Mouse (Mus musculus): Measurements from ENCODE around the gene Nr1h4. TPM values are rescaled to one million over a fixed set of nuclear protein-coding genes. Genes with fewer than 3 reads are reported as not detected.

Gene Nr1h4
- polyA plus RNA-seq, 1 experiment from 2014 or later: 8.4 TPM

DNA sequence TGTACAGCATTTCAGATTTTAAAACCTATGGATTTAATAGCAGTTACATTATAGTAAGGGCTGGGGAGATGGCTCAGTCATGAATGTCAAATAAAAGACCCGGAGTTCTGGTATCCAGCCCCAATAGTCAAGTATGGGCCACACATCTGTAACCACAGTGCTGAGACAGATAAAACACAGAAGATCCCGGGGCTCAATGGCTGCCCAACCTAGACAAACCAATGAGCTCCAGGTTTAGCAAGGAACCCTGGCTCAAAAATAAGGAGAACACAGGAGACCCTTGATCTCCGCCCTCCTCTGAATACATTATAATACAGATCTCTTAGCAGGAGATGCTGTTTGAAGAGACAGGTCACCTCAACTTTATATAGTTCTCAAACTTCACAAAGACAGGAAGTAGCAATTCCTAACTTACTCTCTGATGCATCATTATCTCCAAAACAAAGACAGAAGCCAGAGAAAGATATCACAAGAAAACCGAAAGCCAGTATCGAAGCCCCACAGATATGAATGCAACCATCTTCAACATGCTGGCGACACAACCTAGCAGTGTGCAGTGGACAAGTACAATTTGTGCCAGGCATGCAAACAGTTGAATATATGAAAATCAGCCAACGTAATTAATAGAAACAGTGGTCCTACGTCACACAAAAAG, 110.8 kb downstream of the Nr1h4 start:
- H3K4me1 ChIP-seq (ENCODE audit: control insufficient read depth, low read depth, low read length): peaks cover 6% of the 10 kb centered on the region
- H3K4me2 ChIP-seq (ENCODE audit: low read depth, low read length): peak overlapping the region; percentile 58
- H3K36me3 ChIP-seq (ENCODE audit: control insufficient read depth, insufficient read depth): peaks cover 23% of the 10 kb centered on the region
- peak overlapping the region; percentile 39 for H3K4me3 ChIP-seq (ENCODE audit: low read depth, low read length)
- H3K27ac ChIP-seq (ENCODE audit: low read length): peak overlapping the region; percentile 77
- no peak overlapping the region for H3K9ac ChIP-seq (ENCODE audit: low read depth, low read length)
- H3K9me3 ChIP-seq (replicated peaks; ENCODE audit: control insufficient read depth, low read length): no peaks in the 10 kb centered on the region
- 25% methylated on average over 8 of the region's 8 CpGs for WGBS (ENCODE audit: insufficient replicate concordance)
- ATAC-seq (ENCODE audit: low read depth): peak; percentile 86
- H3K27me3 ChIP-seq (ENCODE audit: control insufficient read depth, insufficient read depth, low read depth, low read length): no peaks in the 10 kb centered on the region

DNA sequence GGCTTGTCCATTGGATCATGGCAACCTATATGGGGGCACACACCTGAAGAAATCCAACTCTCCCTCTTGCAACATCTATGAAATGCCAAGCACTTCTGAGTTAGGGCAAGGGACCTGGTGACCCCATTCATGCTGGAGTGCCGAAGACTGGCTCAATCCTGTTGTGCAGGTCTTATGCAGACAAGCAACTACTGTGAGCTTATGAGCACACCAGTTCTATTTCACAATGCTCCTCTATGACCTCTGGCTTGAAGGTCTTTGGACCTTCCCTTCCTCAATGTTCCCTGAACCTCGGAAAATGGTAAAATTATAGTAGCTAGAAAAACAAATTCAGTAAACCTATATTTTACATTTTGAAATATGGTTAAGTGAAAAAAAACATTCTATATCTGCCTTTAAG, 115.4 kb downstream of the Nr1h4 start:
- 79% methylated on average over 2 of the region's 2 CpGs for WGBS (ENCODE audit: insufficient replicate concordance)
- Histone ChIP-seq H3K27ac (ENCODE audit: low read length) (no peak overlapping the region), H3K36me3 (ENCODE audit: control insufficient read depth, insufficient read depth) (peaks cover 30% of the 10 kb centered on the region), H3K4me2 (ENCODE audit: low read depth, low read length) (no peak overlapping the region), H3K27me3 (ENCODE audit: control insufficient read depth, insufficient read depth, low read depth, low read length) (no peaks in the 10 kb centered on the region), H3K9me3 (replicated peaks; ENCODE audit: control insufficient read depth, low read length) (no peaks in the 10 kb centered on the region), H3K4me3 (ENCODE audit: low read depth, low read length) (no peak overlapping the region), H3K9ac (ENCODE audit: low read depth, low read length) (no peak overlapping the region), H3K4me1 (ENCODE audit: control insufficient read depth, low read depth, low read length) (peaks cover 2% of the 10 kb centered on the region; the same call in 1 of the 2 replicates)
- ATAC-seq (ENCODE audit: low read depth): no peak; the same call in 1 of the 2 replicates

- Histone ChIP-seq H3K4me3 (ENCODE audit: low read depth, low read length) (no peak overlapping the region), H3K27me3 (ENCODE audit: control insufficient read depth, insufficient read depth, low read depth, low read length) (no peaks in the 10 kb centered on the region), H3K4me2 (ENCODE audit: low read depth, low read length) (no peak overlapping the region), H3K4me1 (ENCODE audit: control insufficient read depth, low read depth, low read length) (no peaks in the 10 kb centered on the region), H3K9ac (ENCODE audit: low read depth, low read length) (no peak overlapping the region), H3K27ac (ENCODE audit: low read length) (no peak overlapping the region), H3K9me3 (replicated peaks; ENCODE audit: control insufficient read depth, low read length) (no peaks in the 10 kb centered on the region), H3K36me3 (ENCODE audit: control insufficient read depth, insufficient read depth) (peaks cover 36% of the 10 kb centered on the region)
- WGBS (ENCODE audit: insufficient replicate concordance): 49% methylated on average over 3 of the region's 3 CpGs
- ATAC-seq (ENCODE audit: low read depth): 0 out of 2 replicates have a peak, but pooled peaks have one; percentile 39
Measured at GRCm38 (mm10) chr10:89415478-89415877, 117.9 kb downstream of the Nr1h4 start.

- no peaks in the 10 kb centered on the region for H3K9me3 ChIP-seq (replicated peaks; ENCODE audit: control insufficient read depth, low read length)
- H3K27ac ChIP-seq (ENCODE audit: low read length): no peak overlapping the region
- peaks cover 4% of the 10 kb centered on the region for H3K36me3 ChIP-seq (ENCODE audit: control insufficient read depth, insufficient read depth)
- no peak overlapping the region for H3K9ac ChIP-seq (ENCODE audit: low read depth, low read length)
- no peaks in the 10 kb centered on the region for H3K27me3 ChIP-seq (ENCODE audit: control insufficient read depth, insufficient read depth, low read depth, low read length)
- ATAC-seq (ENCODE audit: low read depth): 0 out of 2 replicates have a peak, but pooled peaks have one; percentile 30
- no peak overlapping the region for H3K4me2 ChIP-seq (ENCODE audit: low read depth, low read length)
- no peak overlapping the region for H3K4me3 ChIP-seq (ENCODE audit: low read depth, low read length)
- WGBS (ENCODE audit: insufficient replicate concordance): 14% methylated on average over 1 of the region's 1 CpGs
- peaks cover 2% of the 10 kb centered on the region for H3K4me1 ChIP-seq (ENCODE audit: control insufficient read depth, low read depth, low read length)
Measured at GRCm38 (mm10) chr10:89407551-89407950, 125.8 kb downstream of the Nr1h4 start.

GRCm38 (mm10) chr10:89406733-89407484, 126.5 kb downstream of the Nr1h4 start:
- no peak overlapping the region for H3K4me3 ChIP-seq (ENCODE audit: low read depth, low read length)
- no peak overlapping the region for H3K9ac ChIP-seq (ENCODE audit: low read depth, low read length)
- H3K4me2 ChIP-seq (ENCODE audit: low read depth, low read length): no peak overlapping the region
- ATAC-seq (ENCODE audit: low read depth): no peak
- H3K4me1 ChIP-seq (ENCODE audit: control insufficient read depth, low read depth, low read length): peaks cover 2% of the 10 kb centered on the region
- no peaks in the 10 kb centered on the region for H3K27me3 ChIP-seq (ENCODE audit: control insufficient read depth, insufficient read depth, low read depth, low read length)
- H3K27ac ChIP-seq (ENCODE audit: low read length): no peak overlapping the region
- 38% methylated on average over 5 of the region's 6 CpGs for WGBS (ENCODE audit: insufficient replicate concordance)
- H3K36me3 ChIP-seq (ENCODE audit: control insufficient read depth, insufficient read depth): peaks cover 3% of the 10 kb centered on the region
- no peaks in the 10 kb centered on the region for H3K9me3 ChIP-seq (replicated peaks; ENCODE audit: control insufficient read depth, low read length)

DNA sequence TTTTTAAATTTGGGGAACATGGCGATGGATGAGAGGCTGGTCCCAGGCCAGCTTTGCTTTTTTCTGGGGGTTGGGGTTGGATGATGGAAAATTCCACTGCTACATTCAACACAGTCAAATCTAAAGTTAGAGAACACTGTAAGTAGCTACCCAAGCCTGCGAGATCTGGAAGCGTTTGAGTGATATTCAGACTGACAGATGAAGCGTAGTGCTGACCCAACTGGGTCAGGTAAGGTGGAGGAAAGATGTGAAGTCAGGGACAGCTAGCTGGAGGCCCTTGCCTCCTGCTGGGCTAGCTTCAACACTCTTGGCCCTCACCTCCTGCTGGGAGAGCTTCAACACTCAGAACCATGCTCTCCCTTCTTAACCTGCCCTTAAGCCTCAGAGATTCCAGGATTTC, 128.4 kb downstream of the Nr1h4 start:
- no peaks in the 10 kb centered on the region for H3K27me3 ChIP-seq (ENCODE audit: control insufficient read depth, insufficient read depth, low read depth, low read length)
- no peak for ATAC-seq (ENCODE audit: low read depth)
- no peak overlapping the region for H3K4me2 ChIP-seq (ENCODE audit: low read depth, low read length)
- no peak overlapping the region for H3K4me3 ChIP-seq (ENCODE audit: low read depth, low read length)
- H3K36me3 ChIP-seq (ENCODE audit: control insufficient read depth, insufficient read depth): no peaks in the 10 kb centered on the region
- H3K27ac ChIP-seq (ENCODE audit: low read length): no peak overlapping the region
- peaks cover 2% of the 10 kb centered on the region for H3K4me1 ChIP-seq (ENCODE audit: control insufficient read depth, low read depth, low read length)
- H3K9me3 ChIP-seq (replicated peaks; ENCODE audit: control insufficient read depth, low read length): no peaks in the 10 kb centered on the region
- no peak overlapping the region for H3K9ac ChIP-seq (ENCODE audit: low read depth, low read length)
- WGBS (ENCODE audit: insufficient replicate concordance): 75% methylated on average over 4 of the region's 4 CpGs

Other genes starting within 250 kb of the Nr1h4 start
- 0.08 and 0.18 TPM in 2 replicates for gene Ano4, start 188.8 kb downstream of the Nr1h4 start, polyA plus RNA-seq (2015; fragmentation: Nextera tagmentation; extraction: Ambion mirVana)
- 4.4 and 5.1 TPM in 2 replicates for gene Gas2l3, start 89.6 kb downstream of the Nr1h4 start, polyA plus RNA-seq (2015; fragmentation: Nextera tagmentation; extraction: Ambion mirVana)
- gene Slc17a8, start 87.7 kb upstream of the Nr1h4 start, polyA plus RNA-seq (2015; fragmentation: Nextera tagmentation; extraction: Ambion mirVana): 0.06 TPM in 1 of 2 replicates, not detected in the other
- gene Scyl2, start 152.7 kb upstream of the Nr1h4 start, polyA plus RNA-seq (2015; fragmentation: Nextera tagmentation; extraction: Ambion mirVana): 2.9 and 3.2 TPM in 2 replicates
- 12.0 and 14.3 TPM in 2 replicates for gene Actr6, start 198.7 kb upstream of the Nr1h4 start, polyA plus RNA-seq (2015; fragmentation: Nextera tagmentation; extraction: Ambion mirVana)
- gene Uhrf1bp1l, start 211.4 kb upstream of the Nr1h4 start, polyA plus RNA-seq (2015; fragmentation: Nextera tagmentation; extraction: Ambion mirVana): 12.6 and 13.7 TPM in 2 replicates